Mouse (Mus musculus) erythroblast, embryonic 14.5 days (primary cell): ENCODE measurements around the gene Acot12. TPM values are rescaled to one million over a fixed set of nuclear protein-coding genes. Genes with fewer than 3 reads are reported as not detected.
A peak's percentile ranks its signal among the peaks of the same experiment; 100 is the strongest.

Experiments used
- H3K27me3 ChIP-seq: 2 replicates; pipeline ENCODE4 v1.6.1; 2012; ENCODE audit warnings: inconsistent platforms; ENCODE audit not compliant: control insufficient read depth
- H3K36me3 ChIP-seq: 2 replicates; pipeline ENCODE4 v1.6.1; 2012; ENCODE audit warnings: mild to moderate bottlenecking, inconsistent platforms; ENCODE audit not compliant: control insufficient read depth
- H3K4me1 ChIP-seq: 2 replicates; pipeline ENCODE4 v1.6.1; 2012; ENCODE audit warnings: inconsistent platforms; ENCODE audit not compliant: control insufficient read depth
- H3K4me3 ChIP-seq: replicated peaks from 2 replicates; pipeline ENCODE3; 2012; ENCODE audit warnings: moderate library complexity, mild to moderate bottlenecking, inconsistent platforms
- H3K9me3 ChIP-seq: 2 replicates; pipeline ENCODE4 v1.6.1; 2012; ENCODE audit warnings: low read length, inconsistent platforms, mixed read lengths; ENCODE audit not compliant: control insufficient read depth
- GATA1 ChIP-seq: IDR thresholded peaks from 2 replicates; pipeline ENCODE4 v1.6.1; 2012; ENCODE audit warnings: low read length, inconsistent platforms, mixed read lengths
- TAL1 ChIP-seq: IDR thresholded peaks from 3 replicates; pipeline ENCODE4 v1.6.1; 2012; ENCODE audit warnings: low read length, inconsistent platforms, mixed read lengths
- polyA plus RNA-seq: library from polyadenylated mRNA; stranded (reverse); fragments of >175 nt; gene quantifications from 2 replicates; pipeline ENCODE4 v1.2.3, GENCODE M21; 2012

Gene Acot12
- polyA plus RNA-seq, 1 experiment = not detected

DNA sequence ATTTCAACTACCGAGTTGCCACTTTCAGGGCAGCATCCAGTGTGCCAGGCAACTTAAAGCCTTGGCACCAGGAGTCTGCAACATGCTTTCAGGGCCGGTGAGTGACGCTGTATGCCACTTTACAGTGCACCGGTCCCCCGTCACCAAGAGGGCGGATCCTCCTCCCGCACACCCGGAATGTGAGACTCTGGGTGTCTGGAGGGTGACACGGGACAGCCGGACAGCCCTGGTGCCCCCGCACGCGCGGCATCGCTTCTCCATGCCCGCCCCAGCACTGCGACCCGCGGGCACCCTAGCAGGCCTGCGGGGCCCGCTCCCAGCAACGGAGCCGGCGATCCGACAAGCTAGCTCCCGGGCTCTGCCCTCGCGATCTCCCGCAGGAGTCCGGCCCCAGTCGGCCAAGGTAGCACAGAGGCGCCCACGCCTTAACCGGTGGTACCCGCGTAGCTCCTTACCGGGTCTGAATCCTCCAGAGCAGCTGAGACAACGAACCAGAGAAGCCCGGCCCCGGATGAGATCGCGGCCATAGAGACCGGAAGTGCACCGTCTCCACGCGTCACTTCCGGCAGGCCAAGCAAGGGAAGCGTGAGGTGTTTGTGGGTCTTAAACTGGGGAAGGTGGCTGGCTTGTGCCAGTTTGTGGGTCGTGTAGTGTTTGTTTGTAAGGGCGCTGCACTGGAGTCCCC is 66.0 kb downstream of the Acot12 start, which contains the start of gene Zcchc9:
TSS of gene Zcchc9 (minus strand) at position 551 of the 685 bp plus-strand sequence.
- H3K4me1 ChIP-seq = peaks cover 18% of the 10 kb centered on the region
- peak within 1 kb of the TSS; percentile 98 for H3K4me3 ChIP-seq
- peaks cover 19% of the 10 kb centered on the region for H3K36me3 ChIP-seq
- no peaks in the 10 kb centered on the region for H3K27me3 ChIP-seq
- no peaks in the 10 kb centered on the region for H3K9me3 ChIP-seq
- TF ChIP-seq TAL1 (no peak), GATA1 (no peak)

DNA sequence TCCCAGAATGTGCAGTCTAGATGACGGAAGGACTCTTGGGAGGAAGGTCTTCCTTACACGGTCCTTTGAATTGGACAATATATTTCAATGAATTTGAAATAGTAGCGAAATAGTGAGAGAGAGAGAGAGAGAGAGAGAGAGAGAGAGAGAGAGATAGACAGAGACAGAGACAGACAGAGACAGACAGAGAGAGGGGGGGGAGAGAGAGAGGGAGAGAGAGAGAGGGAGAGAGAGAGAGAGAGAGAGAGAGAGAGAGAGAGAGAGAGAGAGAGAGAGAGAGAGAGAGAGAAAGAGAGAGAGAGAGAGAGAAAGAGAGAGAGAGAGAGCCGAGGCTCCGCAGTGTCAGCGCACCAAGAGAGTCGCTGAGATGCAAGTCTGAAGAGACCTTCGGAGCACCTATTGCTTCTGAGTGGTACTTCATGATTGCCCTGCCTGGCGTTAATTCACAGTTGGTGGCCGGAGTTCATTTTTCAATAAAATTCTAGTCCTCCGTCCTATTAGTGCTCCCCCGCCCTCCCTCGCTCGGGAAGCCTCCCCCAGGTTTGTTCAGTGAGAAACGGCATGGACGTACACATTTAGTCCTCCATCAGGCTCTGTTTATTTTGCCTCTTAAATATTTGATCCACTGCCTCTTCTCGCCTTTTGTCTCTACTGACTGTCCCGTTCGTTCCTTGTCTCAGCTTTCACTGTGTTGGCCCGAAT is 66.7 kb downstream of the Acot12 start:
- no peak for TF ChIP-seq GATA1
- TF ChIP-seq TAL1 = no peak
- Histone ChIP-seq H3K4me1 (peaks cover 18% of the 10 kb centered on the region), H3K4me3 (peak overlapping the region; percentile 98), H3K27me3 (no peaks in the 10 kb centered on the region), H3K9me3 (no peaks in the 10 kb centered on the region), H3K36me3 (peaks cover 19% of the 10 kb centered on the region)

DNA sequence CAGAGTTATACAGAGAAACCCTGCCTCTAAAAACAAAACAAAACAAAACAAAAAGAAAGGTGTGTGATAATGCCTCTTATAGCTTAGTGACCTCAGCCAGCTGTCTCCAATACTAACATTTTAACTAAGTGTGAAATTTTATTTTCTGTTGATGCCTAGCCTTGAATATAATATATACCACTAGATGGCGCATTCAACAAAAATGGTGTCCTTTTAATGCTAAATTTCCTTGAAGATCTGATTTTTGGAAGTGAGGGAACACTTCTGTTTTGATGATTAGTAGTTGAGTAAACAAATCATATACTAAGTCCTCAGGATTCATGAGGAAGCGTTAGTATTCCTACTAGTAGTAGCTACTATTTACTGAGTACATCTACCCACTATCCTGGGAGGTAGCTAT is 68.2 kb downstream of the Acot12 start:
- Histone ChIP-seq H3K27me3 (no peaks in the 10 kb centered on the region), H3K36me3 (peaks cover 15% of the 10 kb centered on the region), H3K9me3 (no peaks in the 10 kb centered on the region), H3K4me3 (no peak overlapping the region), H3K4me1 (peaks cover 18% of the 10 kb centered on the region)
- TF ChIP-seq TAL1 (no peak), GATA1 (no peak)

DNA sequence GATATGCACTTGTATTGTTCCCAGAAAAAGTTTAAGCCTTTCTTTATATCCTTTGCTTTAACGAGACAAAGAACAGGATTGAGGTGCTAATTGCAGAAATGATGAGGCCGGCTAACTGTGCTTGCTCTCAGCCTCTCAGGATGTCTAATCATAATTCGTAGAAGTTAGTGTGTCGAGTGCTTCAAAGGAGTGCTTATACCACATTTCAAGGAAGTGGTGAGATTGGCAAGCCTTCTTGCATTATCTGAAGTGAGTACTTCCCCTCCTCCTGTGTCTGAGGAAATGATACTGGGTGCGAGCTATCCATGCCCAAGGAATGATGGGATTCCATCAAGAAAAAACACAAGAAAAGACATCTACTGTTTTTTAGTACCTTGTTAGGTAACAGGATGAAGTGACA is 73.4 kb downstream of the Acot12 start:
- TF ChIP-seq GATA1 = no peak
- TF ChIP-seq TAL1 = no peak
- H3K9me3 ChIP-seq = no peaks in the 10 kb centered on the region; the same call in 1 of the 2 replicates
- H3K4me3 ChIP-seq = no peak overlapping the region
- no peaks in the 10 kb centered on the region for H3K27me3 ChIP-seq
- no peaks in the 10 kb centered on the region for H3K4me1 ChIP-seq
- no peaks in the 10 kb centered on the region for H3K36me3 ChIP-seq

DNA sequence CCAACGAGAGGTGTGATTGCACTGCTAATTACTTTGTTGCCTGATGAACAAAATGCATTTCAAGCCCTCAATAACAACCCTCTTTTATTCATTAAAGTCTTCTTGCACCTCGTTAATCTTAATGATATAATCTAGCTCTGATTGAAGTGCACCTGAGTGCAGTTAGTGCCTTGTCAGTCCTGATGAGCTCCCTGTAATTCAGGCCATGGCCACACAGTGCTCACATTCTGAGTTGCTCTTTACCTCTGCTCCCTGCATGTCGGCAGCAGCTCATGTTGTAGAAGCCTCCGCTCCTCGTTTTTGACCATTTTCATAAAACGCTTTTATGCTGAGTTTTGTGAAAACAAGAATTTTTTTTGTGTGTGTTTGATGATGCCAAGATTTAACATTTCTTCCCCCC is 82.4 kb downstream of the Acot12 start:
- Histone ChIP-seq H3K36me3 (no peaks in the 10 kb centered on the region), H3K27me3 (no peaks in the 10 kb centered on the region), H3K4me3 (no peak overlapping the region), H3K4me1 (no peaks in the 10 kb centered on the region), H3K9me3 (no peaks in the 10 kb centered on the region)
- TF ChIP-seq TAL1 (no peak), GATA1 (no peak)

DNA sequence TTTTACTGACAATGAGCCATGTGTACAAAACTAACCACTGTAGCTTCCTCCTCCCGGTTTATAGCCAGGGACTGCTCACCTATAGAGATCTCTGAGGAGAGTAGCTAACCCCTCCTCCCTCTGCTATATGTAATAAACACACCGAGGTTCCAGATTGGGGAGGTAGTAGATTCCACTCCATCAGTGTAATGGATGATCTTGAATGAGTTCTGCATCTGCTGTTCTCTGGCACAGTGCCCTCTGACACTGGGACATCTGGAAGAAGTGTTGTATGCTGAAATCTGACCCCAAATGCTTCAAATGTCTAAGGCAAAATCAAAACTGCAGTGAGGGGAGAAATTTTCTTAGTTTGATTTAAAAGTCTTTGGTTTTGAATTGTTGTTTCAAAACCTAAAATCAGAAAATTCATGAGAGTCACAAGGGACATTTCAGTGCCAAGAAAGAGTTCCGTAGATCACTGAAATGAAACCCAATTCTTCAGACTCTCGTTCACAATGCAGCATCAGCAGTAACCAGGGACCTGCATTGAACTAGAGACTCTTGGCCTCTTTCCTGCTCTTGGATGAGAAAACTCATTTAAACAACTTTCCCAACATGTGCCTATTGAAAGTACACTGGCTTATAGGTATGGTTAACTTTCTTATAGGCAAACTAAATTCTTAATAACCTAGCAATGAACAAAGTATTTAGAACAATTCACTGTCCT is 83.7 kb downstream of the Acot12 start:
- no peak for TF ChIP-seq GATA1
- TF ChIP-seq TAL1 = no peak
- no peaks in the 10 kb centered on the region for H3K9me3 ChIP-seq
- H3K4me1 ChIP-seq = no peaks in the 10 kb centered on the region
- H3K27me3 ChIP-seq = no peaks in the 10 kb centered on the region
- no peak overlapping the region for H3K4me3 ChIP-seq
- H3K36me3 ChIP-seq = no peaks in the 10 kb centered on the region

DNA sequence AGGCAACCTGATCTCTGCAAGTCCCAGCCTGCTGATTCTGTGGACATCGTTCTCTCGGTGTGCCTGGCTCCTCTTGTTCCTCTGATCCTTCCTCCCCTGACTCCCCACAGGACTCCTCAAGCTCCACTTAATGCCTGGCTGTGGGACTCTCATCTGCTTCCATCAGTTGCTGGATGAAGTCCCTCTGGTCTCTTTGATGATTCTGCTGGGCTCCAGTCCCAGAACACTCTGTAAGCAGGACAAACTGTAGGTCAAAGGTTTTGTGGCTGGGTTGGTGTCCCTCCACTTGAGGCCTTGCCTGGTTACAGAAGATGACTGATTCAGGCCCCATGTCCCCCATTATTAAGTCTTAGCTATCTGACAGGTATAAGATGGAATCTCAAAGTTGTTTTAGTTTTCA is 84.8 kb downstream of the Acot12 start:
- H3K4me1 ChIP-seq = no peaks in the 10 kb centered on the region
- no peaks in the 10 kb centered on the region for H3K36me3 ChIP-seq
- no peak overlapping the region for H3K4me3 ChIP-seq
- no peaks in the 10 kb centered on the region for H3K9me3 ChIP-seq
- TF ChIP-seq GATA1 = no peak
- TF ChIP-seq TAL1 = no peak
- no peaks in the 10 kb centered on the region for H3K27me3 ChIP-seq

DNA sequence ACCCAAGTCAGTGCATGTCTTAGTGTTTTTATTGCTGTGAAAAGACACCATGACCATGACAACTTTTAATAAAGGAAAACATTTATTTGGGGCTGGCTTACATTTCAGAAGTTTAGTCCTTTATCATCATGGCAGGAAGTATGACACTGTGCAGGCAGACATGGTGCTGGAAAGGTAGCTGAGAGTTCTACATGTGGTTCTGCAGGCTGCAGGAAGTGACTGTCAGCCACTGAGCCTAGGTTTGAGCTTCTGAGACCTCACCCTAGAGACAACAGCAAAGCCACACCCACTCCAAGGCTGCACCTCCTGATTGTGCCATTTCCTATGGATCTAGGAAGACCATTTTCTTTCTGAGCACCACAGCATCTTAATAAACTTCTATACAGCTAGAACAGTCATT is 86.6 kb downstream of the Acot12 start:
- TF ChIP-seq GATA1 (no peak), TAL1 (no peak)
- H3K9me3 ChIP-seq = no peaks in the 10 kb centered on the region
- H3K4me3 ChIP-seq = no peak overlapping the region
- no peaks in the 10 kb centered on the region for H3K36me3 ChIP-seq
- H3K27me3 ChIP-seq = no peaks in the 10 kb centered on the region
- H3K4me1 ChIP-seq = no peaks in the 10 kb centered on the region

Other genes with a start within 250 kb of the Acot12 start
- 0.11 TPM in 1 of 2 replicates, not detected in the other for gene Zcchc9, start 66.2 kb downstream of the Acot12 start, polyA plus RNA-seq
- not detected in 2 replicates for gene Ckmt2, start 135.4 kb downstream of the Acot12 start, polyA plus RNA-seq